Mouse (Mus musculus): ENCODE results near the gene Unk. TPM values are rescaled to one million over a fixed set of nuclear protein-coding genes. Genes with fewer than 3 reads are reported as not detected.

Unk gene
- polyA plus RNA-seq, 1 experiment from 2014 or later = 50.3 TPM

DNA sequence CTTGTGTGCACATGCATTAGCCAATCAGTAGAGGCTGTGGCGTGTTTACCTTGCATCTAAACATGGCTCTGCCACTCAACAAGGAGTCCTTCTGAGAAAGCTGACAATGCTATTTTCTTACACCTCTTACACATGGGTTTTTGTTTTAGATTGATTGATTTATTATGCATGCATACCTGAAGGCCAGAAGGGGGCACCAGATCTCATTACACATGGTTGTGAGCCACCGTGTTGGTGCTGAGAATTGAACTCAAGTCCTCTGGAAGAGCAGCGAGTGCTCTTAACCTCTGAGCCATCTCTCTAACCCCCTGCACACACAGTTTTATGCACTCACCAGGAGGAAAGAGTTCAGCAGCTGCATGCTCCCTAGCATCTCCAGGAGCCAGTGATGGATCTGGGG lies 27.2 kb upstream of the Unk start:
- H3K27me3 ChIP-seq = peaks cover 38% of the 10 kb centered on the region
- no peak overlapping the region for H3K9ac ChIP-seq (replicated peaks)
- no peaks in the 10 kb centered on the region for H3K36me3 ChIP-seq
- H3K4me1 ChIP-seq = peaks cover 27% of the 10 kb centered on the region
- no peak overlapping the region for H3K27ac ChIP-seq (replicated peaks)
- 86% methylated on average over 3 of the region's 3 CpGs for WGBS
- ATAC-seq (ENCODE audit: low FRiP score, low read depth) = no peak
- H3K9me3 ChIP-seq = no peaks in the 10 kb centered on the region
- H3K4me3 ChIP-seq = no peak overlapping the region
- no peak overlapping the region for H3K4me2 ChIP-seq (replicated peaks)

DNA sequence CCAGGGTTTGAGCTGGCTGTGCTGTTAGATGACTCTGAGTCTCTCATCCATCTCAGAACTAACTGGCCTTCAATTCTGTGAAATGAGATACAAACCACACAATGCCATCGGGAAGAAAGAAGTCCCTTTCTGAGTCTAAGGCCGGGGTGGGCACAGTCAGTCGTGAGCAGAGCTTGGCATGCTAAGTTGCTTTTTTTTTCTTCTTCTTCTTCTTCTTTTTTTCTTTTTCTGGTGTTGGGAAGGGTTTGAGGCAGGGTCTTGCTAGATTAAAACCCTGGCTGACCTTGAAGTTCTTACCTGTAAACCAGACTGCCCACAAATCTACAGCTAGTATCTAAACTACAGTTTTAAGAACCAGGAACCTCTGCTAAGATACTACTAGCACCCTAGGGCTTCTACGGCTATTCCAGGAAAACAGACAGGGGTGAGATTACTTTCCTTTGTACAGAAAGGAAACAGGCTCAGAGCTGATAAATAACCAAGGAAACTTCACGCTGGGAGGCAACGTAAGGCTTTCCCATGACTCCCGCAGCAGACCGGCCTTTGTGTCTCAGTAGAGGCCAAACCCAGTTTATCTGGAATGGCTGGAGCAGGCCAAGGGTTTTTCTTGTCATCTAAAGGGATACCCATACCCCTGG lies 25.8 kb upstream of the Unk start:
- Histone ChIP-seq H3K4me3 (peak overlapping the region; percentile 41), H3K27ac (replicated peaks) (no peak overlapping the region), H3K9me3 (no peaks in the 10 kb centered on the region), H3K9ac (replicated peaks) (peak overlapping the region; percentile 40; the same call in 1 of the 2 replicates), H3K36me3 (no peaks in the 10 kb centered on the region), H3K4me1 (peaks cover 27% of the 10 kb centered on the region), H3K4me2 (replicated peaks) (peak overlapping the region; percentile 65), H3K27me3 (peaks cover 38% of the 10 kb centered on the region)
- 37% methylated on average over 8 of the region's 8 CpGs for WGBS
- no peak for ATAC-seq (ENCODE audit: low FRiP score, low read depth)

DNA sequence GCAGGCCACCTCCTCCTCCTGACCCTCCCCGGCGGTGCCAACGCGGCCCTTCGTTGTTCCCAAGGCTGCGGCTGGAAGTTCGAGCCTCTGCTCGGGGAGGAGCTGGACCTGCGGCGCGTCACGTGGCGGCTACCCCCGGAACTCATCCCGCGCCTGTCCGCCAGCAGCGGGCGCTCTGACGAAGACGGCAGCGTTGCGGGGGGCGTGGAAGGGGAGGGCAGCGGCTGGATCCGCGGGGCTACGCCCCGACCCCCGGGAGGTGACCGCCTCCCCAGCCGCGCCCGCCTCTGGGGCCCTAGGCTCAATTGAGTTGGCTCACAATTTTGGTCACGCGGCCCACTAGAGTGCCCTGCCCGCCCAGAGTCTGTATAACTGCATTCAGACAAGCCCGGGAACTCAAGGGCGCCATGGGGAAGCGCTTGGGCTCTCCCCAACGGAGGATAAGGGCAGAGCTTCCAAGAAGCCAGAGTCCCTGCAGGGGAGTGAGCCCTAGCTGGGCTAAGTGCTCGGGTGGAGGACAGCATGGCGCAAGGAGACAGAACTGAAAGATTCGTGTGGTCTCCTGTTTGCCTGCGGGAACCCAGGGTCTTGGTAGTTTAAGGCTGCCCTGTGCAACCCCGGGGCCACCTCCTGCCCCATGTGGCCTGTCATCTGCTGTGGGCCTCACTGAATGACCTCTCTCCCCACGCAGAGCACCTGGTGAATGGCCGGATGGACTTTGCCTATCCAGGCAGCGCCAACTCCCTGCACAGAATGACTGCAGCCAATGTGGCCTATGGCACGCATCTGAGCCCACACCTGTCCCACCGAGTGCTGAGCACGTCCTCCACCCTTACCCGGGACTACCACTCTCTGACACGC lies 25.1 kb upstream of the Unk start:
- H3K36me3 ChIP-seq = no peaks in the 10 kb centered on the region

DNA sequence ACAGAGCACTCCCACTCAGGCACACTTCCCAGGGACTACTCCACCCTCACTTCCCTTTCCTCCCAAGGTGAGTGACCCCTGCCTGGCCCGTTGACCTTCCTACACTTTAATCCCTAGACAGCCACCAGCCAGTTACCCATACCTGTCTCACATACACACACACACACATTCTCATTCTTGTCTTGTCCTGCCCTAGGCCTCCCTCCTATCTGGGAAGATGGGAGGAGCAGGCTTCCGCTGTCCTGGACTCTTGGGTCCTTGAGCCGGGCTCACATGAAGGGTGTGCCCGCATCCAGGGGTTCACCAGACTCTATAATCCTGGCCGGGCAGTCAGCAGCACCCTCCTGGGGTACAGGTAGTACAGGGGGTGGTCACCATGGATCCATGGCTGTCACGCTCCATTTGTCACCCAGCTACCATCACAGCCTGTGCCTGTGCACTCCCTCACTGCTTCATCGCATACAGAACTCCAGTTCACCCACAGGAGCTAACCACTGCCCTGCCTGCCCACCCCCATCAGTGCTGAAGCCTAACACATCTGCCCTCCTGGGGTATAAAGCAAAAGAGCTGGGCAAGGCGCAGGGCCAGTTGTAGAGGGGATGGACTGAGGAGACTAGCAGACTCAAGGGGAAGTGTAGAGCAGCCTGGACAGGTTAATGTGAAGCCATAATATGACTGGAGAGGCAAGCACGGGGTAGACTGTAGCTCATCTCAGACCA lies 24.3 kb upstream of the Unk start:
- Histone ChIP-seq H3K9ac (replicated peaks) (no peak overlapping the region), H3K9me3 (no peaks in the 10 kb centered on the region), H3K4me3 (0 out of 2 replicates have a peak overlapping the region, but pooled peaks have one; percentile 41), H3K27me3 (peaks cover 27% of the 10 kb centered on the region), H3K36me3 (no peaks in the 10 kb centered on the region), H3K27ac (replicated peaks) (no peak overlapping the region), H3K4me1 (peaks cover 20% of the 10 kb centered on the region), H3K4me2 (replicated peaks) (peak overlapping the region; percentile 65; the same call in 1 of the 2 replicates)
- 74% methylated on average over 9 of the region's 9 CpGs for WGBS
- ATAC-seq (ENCODE audit: low FRiP score, low read depth) = no peak

More for the DNA sequence above, 25.1 kb upstream of the Unk start:
- Histone ChIP-seq H3K4me2 (replicated peaks) (peak overlapping the region; percentile 65), H3K27me3 (peaks cover 33% of the 10 kb centered on the region), H3K9me3 (no peaks in the 10 kb centered on the region), H3K9ac (replicated peaks) (peak overlapping the region; percentile 40; the same call in 1 of the 2 replicates), H3K4me1 (peaks cover 23% of the 10 kb centered on the region), H3K27ac (replicated peaks) (no peak overlapping the region), H3K4me3 (peak overlapping the region; percentile 41)
- 5% methylated on average over 54 of the region's 54 CpGs for WGBS
- ATAC-seq (ENCODE audit: low FRiP score, low read depth) = peak; percentile 60

DNA sequence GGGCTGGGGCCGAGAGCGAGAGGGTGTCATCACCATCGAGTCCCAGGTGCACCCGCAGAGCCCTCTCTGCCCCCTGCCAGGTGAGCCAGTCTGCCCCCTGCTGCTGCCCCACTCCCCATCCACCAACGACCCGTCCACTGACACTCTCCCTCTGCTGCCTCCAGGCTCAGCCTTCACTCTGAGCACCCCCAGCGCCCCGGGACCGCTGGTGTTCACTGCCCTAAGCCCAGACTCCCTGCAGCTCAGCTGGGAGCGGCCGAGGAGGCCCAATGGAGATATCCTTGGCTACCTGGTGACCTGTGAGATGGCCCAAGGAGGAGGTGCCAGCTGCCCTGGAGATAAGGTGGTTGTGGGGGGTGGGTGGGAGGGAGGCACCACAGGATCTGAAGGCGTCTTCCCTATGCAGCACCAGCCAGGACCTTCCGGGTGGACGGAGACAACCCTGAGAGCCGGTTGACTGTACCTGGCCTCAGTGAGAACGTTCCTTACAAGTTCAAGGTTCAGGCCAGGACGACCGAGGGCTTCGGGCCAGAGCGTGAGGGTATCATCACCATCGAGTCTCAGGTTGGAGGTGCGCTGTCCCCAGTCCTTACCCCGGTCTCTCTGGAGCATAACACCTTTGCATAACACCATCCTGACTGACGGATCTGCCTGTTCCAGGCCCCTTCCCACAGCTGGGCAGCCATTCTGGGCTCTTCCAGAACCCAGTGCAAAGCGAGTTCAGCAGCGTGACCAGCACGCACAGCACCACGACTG lies 22.8 kb upstream of the Unk start:
- H3K9me3 ChIP-seq = no peaks in the 10 kb centered on the region
- H3K4me2 ChIP-seq (replicated peaks) = no peak overlapping the region
- H3K36me3 ChIP-seq = no peaks in the 10 kb centered on the region
- peaks cover 22% of the 10 kb centered on the region for H3K27me3 ChIP-seq
- WGBS = 88% methylated on average over 28 of the region's 28 CpGs
- H3K4me1 ChIP-seq = peaks cover 27% of the 10 kb centered on the region
- no peak overlapping the region for H3K27ac ChIP-seq (replicated peaks)
- no peak for ATAC-seq (ENCODE audit: low FRiP score, low read depth)
- H3K9ac ChIP-seq (replicated peaks) = no peak overlapping the region
- no peak overlapping the region for H3K4me3 ChIP-seq

DNA sequence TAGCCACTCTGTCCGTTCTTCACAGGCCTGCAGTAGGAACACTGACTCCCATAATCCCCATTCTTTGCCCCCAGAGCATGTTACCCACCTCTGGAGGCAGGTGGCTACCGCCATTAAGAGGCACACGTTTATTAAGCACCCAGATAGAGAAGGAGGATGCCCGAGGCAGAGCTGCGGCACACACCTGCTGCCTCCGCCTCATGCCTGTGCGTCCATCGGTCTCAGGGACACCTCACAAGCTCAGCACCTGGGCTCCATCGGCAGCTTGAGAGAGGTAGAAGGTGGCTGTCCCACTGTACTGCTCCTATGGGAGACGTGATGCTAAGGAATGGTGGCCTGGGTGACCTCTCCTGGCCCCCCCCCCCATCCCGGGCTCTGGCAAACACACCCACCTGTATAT lies 21.7 kb upstream of the Unk start:
- no peak overlapping the region for H3K9ac ChIP-seq (replicated peaks)
- no peak overlapping the region for H3K27ac ChIP-seq (replicated peaks)
- H3K36me3 ChIP-seq = no peaks in the 10 kb centered on the region
- no peak for ATAC-seq (ENCODE audit: low FRiP score, low read depth)
- WGBS = 92% methylated on average over 11 of the region's 11 CpGs
- H3K4me3 ChIP-seq = no peak overlapping the region
- no peak overlapping the region for H3K4me2 ChIP-seq (replicated peaks)
- H3K27me3 ChIP-seq = peaks cover 23% of the 10 kb centered on the region
- no peaks in the 10 kb centered on the region for H3K9me3 ChIP-seq
- H3K4me1 ChIP-seq = peaks cover 33% of the 10 kb centered on the region

DNA sequence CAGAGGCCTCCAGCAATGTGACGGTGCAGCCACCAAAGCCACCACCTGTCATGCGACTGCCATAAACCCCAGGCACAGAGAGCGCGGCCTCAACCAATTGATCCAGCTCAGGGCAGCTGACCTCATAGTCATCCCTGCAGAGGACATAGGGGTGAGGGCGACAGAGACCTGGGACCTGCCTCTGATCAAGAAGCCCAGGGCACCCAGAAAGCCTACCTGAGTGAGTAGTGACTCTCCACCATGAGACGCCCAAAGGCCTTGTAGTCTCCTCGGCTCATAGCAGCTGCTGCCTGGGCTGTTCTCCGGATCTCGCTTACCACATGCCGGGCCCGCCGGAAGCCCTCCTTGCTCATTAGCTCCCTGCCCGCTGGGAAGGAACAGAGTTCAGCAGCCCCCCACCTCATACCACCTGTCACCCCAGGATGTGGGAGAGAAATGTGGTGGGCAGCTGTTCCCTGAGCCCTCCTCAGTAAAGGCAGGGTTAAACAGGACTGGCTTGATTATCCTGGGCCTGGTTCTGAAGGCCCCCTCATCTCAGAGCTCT lies 21.2 kb upstream of the Unk start:
- H3K9ac ChIP-seq (replicated peaks) = no peak overlapping the region
- H3K36me3 ChIP-seq = no peaks in the 10 kb centered on the region
- H3K27ac ChIP-seq (replicated peaks) = no peak overlapping the region
- H3K4me2 ChIP-seq (replicated peaks) = no peak overlapping the region
- H3K4me3 ChIP-seq = no peak overlapping the region
- peaks cover 33% of the 10 kb centered on the region for H3K4me1 ChIP-seq
- ATAC-seq (ENCODE audit: low FRiP score, low read depth) = no peak
- H3K9me3 ChIP-seq = no peaks in the 10 kb centered on the region
- WGBS = 95% methylated on average over 13 of the region's 13 CpGs
- peaks cover 21% of the 10 kb centered on the region for H3K27me3 ChIP-seq

DNA sequence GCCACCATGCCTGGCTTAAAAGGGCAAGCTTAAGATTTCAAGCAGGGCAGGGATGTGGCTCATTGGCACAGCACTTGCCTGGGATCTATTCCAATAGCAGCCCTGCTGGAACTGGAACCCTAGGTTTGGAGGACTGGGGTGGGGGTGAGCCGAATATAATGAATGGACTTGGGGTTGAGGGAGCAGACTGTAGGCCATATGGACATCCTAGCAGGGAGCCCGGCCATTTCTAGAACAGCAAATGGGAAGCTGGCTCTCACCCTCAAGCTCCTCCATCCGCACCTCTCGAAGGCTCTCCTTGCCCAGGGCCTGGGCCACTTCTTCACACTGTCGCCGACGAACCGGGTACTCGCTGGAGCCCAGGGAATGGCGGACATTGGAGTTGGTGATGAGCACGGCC lies 20.5 kb upstream of the Unk start:
- H3K4me1 ChIP-seq = peaks cover 30% of the 10 kb centered on the region

DNA sequence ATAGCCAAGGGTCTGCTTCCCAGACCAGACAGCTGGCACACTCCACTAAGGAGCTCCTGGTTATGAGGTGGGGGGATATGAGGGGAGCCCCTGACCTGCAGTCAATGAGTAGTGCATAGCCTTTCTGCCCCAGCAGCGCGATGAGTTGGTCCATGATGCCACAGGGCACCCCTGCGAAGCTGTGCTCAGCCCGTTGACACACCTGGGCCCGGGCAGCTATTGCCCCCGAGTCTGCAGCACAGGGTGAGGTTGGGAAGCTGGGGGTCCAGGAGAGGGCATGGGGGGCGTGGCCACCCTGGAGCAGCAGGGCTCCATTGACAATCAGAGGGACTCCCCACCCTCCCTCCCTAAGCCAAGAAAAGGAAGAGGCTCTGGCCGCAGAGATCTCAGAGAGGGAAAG lies 20.0 kb upstream of the Unk start:
- no peak for ATAC-seq (ENCODE audit: low FRiP score, low read depth)
- 95% methylated on average over 8 of the region's 8 CpGs for WGBS
- Histone ChIP-seq H3K4me2 (replicated peaks) (no peak overlapping the region), H3K9ac (replicated peaks) (no peak overlapping the region), H3K27ac (replicated peaks) (no peak overlapping the region), H3K36me3 (no peaks in the 10 kb centered on the region), H3K27me3 (peaks cover 17% of the 10 kb centered on the region), H3K9me3 (no peaks in the 10 kb centered on the region), H3K4me1 (peaks cover 29% of the 10 kb centered on the region), H3K4me3 (no peak overlapping the region)

More for the DNA sequence above, 20.5 kb upstream of the Unk start:
- Histone ChIP-seq H3K4me3 (no peak overlapping the region), H3K4me2 (replicated peaks) (no peak overlapping the region), H3K36me3 (no peaks in the 10 kb centered on the region), H3K9ac (replicated peaks) (no peak overlapping the region), H3K27ac (replicated peaks) (no peak overlapping the region), H3K27me3 (peaks cover 17% of the 10 kb centered on the region), H3K9me3 (no peaks in the 10 kb centered on the region)
- ATAC-seq (ENCODE audit: low FRiP score, low read depth) = no peak
- WGBS = 92% methylated on average over 11 of the region's 11 CpGs

DNA sequence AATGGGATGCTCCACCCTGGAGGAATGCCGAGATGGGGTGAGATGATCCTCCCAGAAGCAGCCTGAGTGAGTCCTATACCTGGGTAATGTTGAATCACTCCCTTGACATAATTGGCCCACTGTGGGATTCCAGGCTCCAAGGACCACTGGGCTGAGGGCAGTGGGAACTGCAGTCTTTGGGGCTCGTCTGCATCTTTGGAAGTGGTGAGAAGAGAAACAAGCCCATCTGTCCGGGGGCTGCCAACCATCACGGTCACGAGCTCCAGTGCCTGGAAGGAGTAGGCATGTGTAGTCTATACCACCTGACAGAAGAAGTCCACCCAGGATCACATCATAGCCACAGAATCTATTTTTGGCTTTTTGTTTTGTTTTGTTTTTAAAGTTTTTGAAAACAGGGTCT lies 19.2 kb upstream of the Unk start:
- WGBS = 90% methylated on average over 5 of the region's 5 CpGs
- Histone ChIP-seq H3K4me3 (no peak overlapping the region), H3K4me1 (peaks cover 23% of the 10 kb centered on the region), H3K27me3 (peaks cover 10% of the 10 kb centered on the region; the same call in 1 of the 2 replicates), H3K9me3 (no peaks in the 10 kb centered on the region), H3K27ac (replicated peaks) (no peak overlapping the region), H3K4me2 (replicated peaks) (no peak overlapping the region), H3K36me3 (no peaks in the 10 kb centered on the region), H3K9ac (replicated peaks) (no peak overlapping the region)
- ATAC-seq (ENCODE audit: low FRiP score, low read depth) = no peak
